Mouse (Mus musculus) G1E (cell line): ENCODE data around the gene Mospd3. TPM values are rescaled to one million over a fixed set of nuclear protein-coding genes. Genes with fewer than 3 reads are reported as not detected.

Source experiments
- ATAC-seq: 2 replicates; pipeline ENCODE4 v1.8.0; 2016; ENCODE audit warnings: mild to moderate bottlenecking; ENCODE audit not compliant: insufficient number of reproducible peaks, poor library complexity, low FRiP score, severe bottlenecking; ENCODE audit errors: extremely low read depth
- DNase-seq: peaks from one replicate; pipeline ENCODE4 v3.0.0; 2012; ENCODE audit warnings: low spot score
- H3K27me3 ChIP-seq: 2 replicates; pipeline ENCODE4 v1.6.1; 2012; ENCODE audit warnings: mild to moderate bottlenecking, low read length, inconsistent platforms; ENCODE audit not compliant: insufficient read depth
- H3K36me3 ChIP-seq: replicated peaks from 2 replicates; pipeline ENCODE3; 2012; ENCODE audit warnings: mild to moderate bottlenecking, inconsistent platforms
- H3K4me1 ChIP-seq: 2 replicates; pipeline ENCODE4 v1.6.1; 2012; ENCODE audit warnings: low read depth, low read length, inconsistent platforms, mixed read lengths; ENCODE audit not compliant: insufficient read depth
- H3K4me3 ChIP-seq: 2 replicates; pipeline ENCODE4 v1.5.1; 2012; ENCODE audit warnings: low read depth, mild to moderate bottlenecking, inconsistent platforms, low read length, moderate library complexity, mixed read lengths
- H3K9me3 ChIP-seq: replicated peaks from 2 replicates; pipeline ENCODE4 v1.6.1; 2012; ENCODE audit warnings: inconsistent platforms
- CTCF ChIP-seq: IDR thresholded peaks from 2 replicates; pipeline ENCODE4 v1.5.1; 2012; ENCODE audit warnings: low read depth, low read length, inconsistent platforms, mixed read lengths
- GATA1 ChIP-seq: IDR thresholded peaks from 2 replicates; pipeline ENCODE4 v1.6.1; 2012; ENCODE audit warnings: borderline replicate concordance, low read length, inconsistent platforms, mixed read lengths
- GATA2 ChIP-seq: IDR thresholded peaks from 2 replicates; pipeline ENCODE4 v1.6.1; 2012; ENCODE audit warnings: low read depth, low read length, inconsistent platforms, borderline replicate concordance
- POLR2AphosphoS5 ChIP-seq: IDR thresholded peaks from 2 replicates; pipeline ENCODE4 v1.6.1; 2012; ENCODE audit warnings: low read depth, low read length, inconsistent platforms; ENCODE audit not compliant: insufficient replicate concordance
- TAL1 ChIP-seq: conservative IDR thresholded peaks from 2 replicates; pipeline ENCODE4 v1.6.1; 2012; ENCODE audit warnings: low read depth, low read length, inconsistent platforms, mixed read lengths
- polyA plus RNA-seq: library from polyadenylated mRNA; stranded (reverse); fragments of >175 nt; gene quantifications from 2 replicates; pipeline ENCODE4 v1.2.3, GENCODE M21; 2012
- total RNA-seq, 2 experiments: library from RNA; stranded (forward) in 1 of 2; stranded (reverse) in 1 of 2; fragments of 200-1000 nt in 1 of 2; fragments of >200 nt in 1 of 2; fragmentation: Nextera tagmentation in 1 of 2; gene quantifications; 2 replicates each; pipeline ENCODE4 v1.2.3; 2014 to 2017

Gene Mospd3
- total and polyA plus RNA-seq, 3 experiments: 5.4 to 316 (median 58.9) TPM

DNA sequence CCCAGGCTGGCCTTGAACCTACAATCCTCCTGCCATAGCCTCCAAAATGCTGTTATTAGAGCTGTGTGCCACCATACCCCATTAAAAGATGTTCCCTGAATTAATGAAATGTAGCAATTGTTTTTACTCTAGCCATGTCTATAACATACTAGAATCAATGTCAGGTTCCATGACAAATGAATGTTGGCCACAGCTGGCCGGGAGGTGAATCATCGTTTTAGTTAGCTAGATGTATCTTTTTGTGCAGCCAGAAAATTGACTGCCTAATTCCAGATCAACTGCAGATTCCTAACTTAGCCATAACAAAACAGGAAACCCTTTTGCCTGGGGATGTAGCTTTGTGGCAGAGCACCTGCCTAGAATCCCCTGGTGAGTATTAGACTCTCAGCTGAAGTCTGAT, 51.0 kb downstream of the Mospd3 start:
- no peak for ATAC-seq
- H3K27me3 ChIP-seq: peaks cover 50% of the 10 kb centered on the region
- no peaks in the 10 kb centered on the region for H3K9me3 ChIP-seq
- H3K4me1 ChIP-seq: peaks cover 9% of the 10 kb centered on the region
- H3K4me3 ChIP-seq: no peak overlapping the region
- DNase-seq: no peak
- H3K36me3 ChIP-seq: no peaks in the 10 kb centered on the region
- no peak for TF ChIP-seq CTCF
- TF ChIP-seq GATA2: no peak
- TF ChIP-seq TAL1: no peak
- no peak for TF ChIP-seq POLR2AphosphoS5
- TF ChIP-seq GATA1: no peak

Other genes starting within 250 kb of the Mospd3 start
- not detected in 2 replicates for gene Zan, start 124.0 kb downstream of the Mospd3 start, total RNA-seq (2014; fragmentation: Nextera tagmentation)
- 0.12 and 0.22 TPM in 2 replicates for gene Zan, start 124.0 kb downstream of the Mospd3 start, total RNA-seq (2017)
- 0.02 TPM in 1 of 2 replicates, not detected in the other for gene Zan, start 124.0 kb downstream of the Mospd3 start, polyA plus RNA-seq
- gene Pop7, start 98.5 kb downstream of the Mospd3 start, total RNA-seq (2014; fragmentation: Nextera tagmentation): 9.0 and 14.1 TPM in 2 replicates
- 29.3 and 33.2 TPM in 2 replicates for gene Pop7, start 98.5 kb downstream of the Mospd3 start, total RNA-seq (2017)
- gene Pop7, start 98.5 kb downstream of the Mospd3 start, polyA plus RNA-seq: 39.8 and 55.7 TPM in 2 replicates
- gene Gigyf1, start 82.5 kb downstream of the Mospd3 start, total RNA-seq (2014; fragmentation: Nextera tagmentation): 23.2 and 30.3 TPM in 2 replicates
- 6.8 and 7.0 TPM in 2 replicates for gene Gigyf1, start 82.5 kb downstream of the Mospd3 start, total RNA-seq (2017)
- gene Gigyf1, start 82.5 kb downstream of the Mospd3 start, polyA plus RNA-seq: 49.0 and 50.4 TPM in 2 replicates
- not detected in 2 replicates for gene Epo, start 67.8 kb downstream of the Mospd3 start, total RNA-seq (2014; fragmentation: Nextera tagmentation)
- not detected in 2 replicates for gene Epo, start 67.8 kb downstream of the Mospd3 start, total RNA-seq (2017)
- gene Epo, start 67.8 kb downstream of the Mospd3 start, polyA plus RNA-seq: not detected in 2 replicates
- gene Gnb2, start 67.5 kb downstream of the Mospd3 start, total RNA-seq (2014; fragmentation: Nextera tagmentation): 229 and 302 TPM in 2 replicates
- gene Gnb2, start 67.5 kb downstream of the Mospd3 start, total RNA-seq (2017): 255 and 347 TPM in 2 replicates
- gene Gnb2, start 67.5 kb downstream of the Mospd3 start, polyA plus RNA-seq: 501 and 571 TPM in 2 replicates
- gene Actl6b, start 47.5 kb downstream of the Mospd3 start, total RNA-seq (2014; fragmentation: Nextera tagmentation): not detected in 2 replicates
- gene Actl6b, start 47.5 kb downstream of the Mospd3 start, total RNA-seq (2017): 0.11 TPM in 1 of 2 replicates, not detected in the other
- gene Actl6b, start 47.5 kb downstream of the Mospd3 start, polyA plus RNA-seq: not detected in 2 replicates
- gene Tfr2, start 31.2 kb downstream of the Mospd3 start, total RNA-seq (2014; fragmentation: Nextera tagmentation): 193 and 194 TPM in 2 replicates
- gene Tfr2, start 31.2 kb downstream of the Mospd3 start, total RNA-seq (2017): 52.6 and 67.3 TPM in 2 replicates
- 87.3 and 117 TPM in 2 replicates for gene Tfr2, start 31.2 kb downstream of the Mospd3 start, polyA plus RNA-seq
- gene Pcolce, start 12.7 kb upstream of the Mospd3 start, total RNA-seq (2014; fragmentation: Nextera tagmentation): not detected in 2 replicates
- 0.16 and 0.23 TPM in 2 replicates for gene Pcolce, start 12.7 kb upstream of the Mospd3 start, total RNA-seq (2017)
- gene Pcolce, start 12.7 kb upstream of the Mospd3 start, polyA plus RNA-seq: 0.08 and 0.17 TPM in 2 replicates
- not detected in 2 replicates for gene Fbxo24, start 27.9 kb upstream of the Mospd3 start, total RNA-seq (2014; fragmentation: Nextera tagmentation)
- 0.06 and 0.11 TPM in 2 replicates for gene Fbxo24, start 27.9 kb upstream of the Mospd3 start, total RNA-seq (2017)
- 0.05 and 0.06 TPM in 2 replicates for gene Fbxo24, start 27.9 kb upstream of the Mospd3 start, polyA plus RNA-seq
- 92.8 and 98.9 TPM in 2 replicates for gene Lrch4, start 28.1 kb upstream of the Mospd3 start, total RNA-seq (2014; fragmentation: Nextera tagmentation)
- 20.6 and 23.3 TPM in 2 replicates for gene Lrch4, start 28.1 kb upstream of the Mospd3 start, total RNA-seq (2017)
- gene Lrch4, start 28.1 kb upstream of the Mospd3 start, polyA plus RNA-seq: 192 and 269 TPM in 2 replicates
- 27.2 and 44.5 TPM in 2 replicates for gene Gm20605, start 28.1 kb upstream of the Mospd3 start, total RNA-seq (2014; fragmentation: Nextera tagmentation)
- 9.5 and 11.4 TPM in 2 replicates for gene Gm20605, start 28.1 kb upstream of the Mospd3 start, total RNA-seq (2017)
- 11.0 and 14.5 TPM in 2 replicates for gene Gm20605, start 28.1 kb upstream of the Mospd3 start, polyA plus RNA-seq
- gene Sap25, start 40.3 kb upstream of the Mospd3 start, total RNA-seq (2014; fragmentation: Nextera tagmentation): 39.2 and 56.5 TPM in 2 replicates
- 7.9 and 10.5 TPM in 2 replicates for gene Sap25, start 40.3 kb upstream of the Mospd3 start, total RNA-seq (2017)
- 41.8 and 58.3 TPM in 2 replicates for gene Sap25, start 40.3 kb upstream of the Mospd3 start, polyA plus RNA-seq
- gene Irs3, start 44.7 kb upstream of the Mospd3 start, total RNA-seq (2014; fragmentation: Nextera tagmentation): not detected in 2 replicates
- 0.11 and 0.12 TPM in 2 replicates for gene Irs3, start 44.7 kb upstream of the Mospd3 start, total RNA-seq (2017)
- gene Irs3, start 44.7 kb upstream of the Mospd3 start, polyA plus RNA-seq: not detected in 2 replicates
- 20.2 and 47.1 TPM in 2 replicates for gene Agfg2, start 83.7 kb upstream of the Mospd3 start, total RNA-seq (2014; fragmentation: Nextera tagmentation)
- 25.0 and 26.1 TPM in 2 replicates for gene Agfg2, start 83.7 kb upstream of the Mospd3 start, total RNA-seq (2017)
- gene Agfg2, start 83.7 kb upstream of the Mospd3 start, polyA plus RNA-seq: 102 and 115 TPM in 2 replicates
- gene Nyap1, start 140.5 kb upstream of the Mospd3 start, total RNA-seq (2014; fragmentation: Nextera tagmentation): 0.90 and 1.0 TPM in 2 replicates
- gene Nyap1, start 140.5 kb upstream of the Mospd3 start, total RNA-seq (2017): 0.38 and 0.70 TPM in 2 replicates
- 2.8 and 3.0 TPM in 2 replicates for gene Nyap1, start 140.5 kb upstream of the Mospd3 start, polyA plus RNA-seq
- gene Tsc22d4, start 144.7 kb upstream of the Mospd3 start, total RNA-seq (2014; fragmentation: Nextera tagmentation): 90.8 and 114 TPM in 2 replicates
- gene Tsc22d4, start 144.7 kb upstream of the Mospd3 start, total RNA-seq (2017): 74.5 and 93.5 TPM in 2 replicates
- gene Tsc22d4, start 144.7 kb upstream of the Mospd3 start, polyA plus RNA-seq: 404 and 491 TPM in 2 replicates
- gene Ppp1r35, start 177.8 kb upstream of the Mospd3 start, total RNA-seq (2014; fragmentation: Nextera tagmentation): 202 and 204 TPM in 2 replicates
- 28.2 and 35.6 TPM in 2 replicates for gene Ppp1r35, start 177.8 kb upstream of the Mospd3 start, total RNA-seq (2017)
- 121 and 153 TPM in 2 replicates for gene Ppp1r35, start 177.8 kb upstream of the Mospd3 start, polyA plus RNA-seq
- gene Mepce, start 186.6 kb upstream of the Mospd3 start, total RNA-seq (2014; fragmentation: Nextera tagmentation): 51.3 and 53.9 TPM in 2 replicates
- 22.3 and 27.8 TPM in 2 replicates for gene Mepce, start 186.6 kb upstream of the Mospd3 start, total RNA-seq (2017)
- 173 and 216 TPM in 2 replicates for gene Mepce, start 186.6 kb upstream of the Mospd3 start, polyA plus RNA-seq
- 8.4 and 9.9 TPM in 2 replicates for gene Zcwpw1, start 186.7 kb upstream of the Mospd3 start, total RNA-seq (2014; fragmentation: Nextera tagmentation)
- gene Zcwpw1, start 186.7 kb upstream of the Mospd3 start, total RNA-seq (2017): 10.5 and 12.9 TPM in 2 replicates
- 0.15 and 0.34 TPM in 2 replicates for gene Zcwpw1, start 186.7 kb upstream of the Mospd3 start, polyA plus RNA-seq
- gene Pilra, start 235.2 kb upstream of the Mospd3 start, total RNA-seq (2014; fragmentation: Nextera tagmentation): not detected in 2 replicates
- 3.4 and 5.1 TPM in 2 replicates for gene Pilra, start 235.2 kb upstream of the Mospd3 start, total RNA-seq (2017)
- gene Pilra, start 235.2 kb upstream of the Mospd3 start, polyA plus RNA-seq: 0.02 TPM in 1 of 2 replicates, not detected in the other